Mouse (Mus musculus): ENCODE data around the gene Far2. TPM values are rescaled to one million over a fixed set of nuclear protein-coding genes. Genes with fewer than 3 reads are reported as not detected.

The Far2 gene
- total RNA-seq (2021): not detected

DNA sequence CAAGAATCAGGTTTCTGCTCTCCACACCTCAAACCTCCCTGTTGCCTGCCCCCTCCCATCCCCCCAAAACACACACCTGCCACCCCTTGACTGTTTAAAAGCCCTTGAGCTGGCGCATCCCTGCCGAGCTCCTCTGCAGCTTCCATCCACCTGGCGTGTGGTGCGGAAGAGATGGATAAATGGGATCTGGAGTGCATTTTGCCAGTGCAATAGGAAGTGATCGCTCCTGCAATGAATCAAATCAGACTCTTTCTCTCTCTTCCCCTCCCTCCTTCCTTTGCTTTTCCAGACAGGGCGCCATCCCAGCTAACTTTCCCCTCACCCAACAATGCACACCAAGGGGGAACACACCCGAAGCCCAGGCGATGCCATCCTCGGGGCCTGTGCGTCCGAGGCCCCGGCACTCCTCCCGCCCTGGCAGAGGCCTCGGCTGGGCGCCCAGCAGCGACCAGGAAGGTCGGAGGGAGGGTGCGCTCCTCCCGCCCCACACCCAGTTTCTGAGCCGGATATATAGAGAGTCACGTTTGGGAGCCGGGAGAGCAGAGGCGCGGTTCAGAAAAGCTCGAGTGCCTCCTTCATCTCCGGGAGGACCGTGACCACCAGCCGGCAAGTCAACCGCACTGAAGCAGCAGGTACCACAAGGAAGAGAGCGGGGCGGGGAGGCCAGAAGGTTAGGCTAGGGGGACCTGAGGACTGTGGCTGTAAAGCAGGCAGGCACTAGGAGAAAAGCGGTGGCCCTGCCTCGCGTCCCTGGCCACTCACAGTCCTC is at the start of gene Far2:
Far2 (plus strand) TSS at position 379 of the 769 bp plus-strand sequence.
- peak; percentile 8 for DNase-seq

GRCm38 (mm10) chr6:148000483-148000882 is 46.6 kb upstream of the Far2 start:
- no peak for DNase-seq

- DNase-seq: no peak
Measured at GRCm38 (mm10) chr6:148001071-148001470, 46.0 kb upstream of the Far2 start.

- DNase-seq: no peak
Measured at GRCm38 (mm10) chr6:148006118-148006837, 40.8 kb upstream of the Far2 start.

DNA sequence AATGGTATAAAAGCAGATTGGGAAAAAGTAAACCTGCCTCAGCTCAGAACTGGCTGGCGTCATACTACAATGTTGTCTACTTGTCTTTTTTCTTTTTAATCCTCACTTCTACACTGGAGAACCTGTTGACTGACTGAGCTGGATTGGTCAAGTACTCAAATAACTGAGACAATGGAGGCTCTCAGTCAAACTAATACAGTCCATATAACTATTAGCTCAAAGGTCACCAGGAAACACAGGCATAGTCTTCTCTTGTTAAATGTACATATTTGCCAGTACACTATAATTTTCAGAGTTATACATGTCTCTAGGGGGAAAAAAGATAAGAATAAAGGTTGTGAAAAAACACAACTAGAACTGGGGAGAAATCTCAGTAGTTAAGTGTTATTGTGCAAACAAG is 6.3 kb upstream of the Far2 start:
- no peak for DNase-seq

GRCm38 (mm10) chr6:148047650-148047988 is 560 bp downstream of the Far2 start:
- no peak for DNase-seq

GRCm38 (mm10) chr6:148063131-148063530 is 16.1 kb downstream of the Far2 start:
- no peak for DNase-seq

DNA sequence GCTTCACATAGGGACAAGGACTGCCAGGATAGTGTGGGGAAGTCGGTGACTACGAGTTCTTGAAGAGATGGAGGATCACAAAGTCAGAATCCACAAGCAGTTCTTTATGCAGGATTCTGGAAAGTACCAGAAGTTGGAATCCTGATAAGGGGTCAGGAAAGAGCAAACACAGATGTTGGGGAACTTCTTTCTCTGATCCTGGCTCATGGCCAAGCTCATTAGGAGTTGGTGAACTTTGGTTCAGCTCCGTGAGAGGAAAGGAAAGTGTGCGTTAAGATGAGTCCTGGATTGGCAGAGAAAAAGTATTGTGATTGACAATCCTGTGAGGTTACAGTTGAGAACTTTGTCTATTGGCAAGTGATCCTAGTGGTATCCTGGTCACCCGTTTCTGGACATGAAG is 19.2 kb downstream of the Far2 start:
- no peak for DNase-seq

- no peak for DNase-seq
Measured at GRCm38 (mm10) chr6:148068786-148069185, 21.7 kb downstream of the Far2 start.

DNA sequence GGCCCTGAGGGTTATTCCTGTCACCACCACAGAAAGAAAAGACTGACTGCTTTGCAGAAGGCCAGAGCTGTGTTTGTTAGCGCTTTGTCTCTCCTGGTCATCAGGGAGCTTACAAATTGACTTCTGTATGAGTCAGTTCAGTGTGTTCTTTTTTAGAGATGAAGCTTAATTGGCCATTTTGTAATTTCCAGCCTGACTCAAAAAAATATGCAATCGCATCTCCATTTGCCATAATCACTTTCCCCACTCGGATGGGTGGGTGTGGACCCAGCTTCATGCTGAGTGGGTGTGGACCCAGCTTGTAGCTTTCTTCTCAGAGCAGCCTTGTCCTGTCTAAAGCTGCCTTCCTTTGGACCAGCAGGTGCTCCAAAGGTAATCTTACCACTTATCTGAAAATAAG is 26.5 kb downstream of the Far2 start:
- DNase-seq: no peak

DNA sequence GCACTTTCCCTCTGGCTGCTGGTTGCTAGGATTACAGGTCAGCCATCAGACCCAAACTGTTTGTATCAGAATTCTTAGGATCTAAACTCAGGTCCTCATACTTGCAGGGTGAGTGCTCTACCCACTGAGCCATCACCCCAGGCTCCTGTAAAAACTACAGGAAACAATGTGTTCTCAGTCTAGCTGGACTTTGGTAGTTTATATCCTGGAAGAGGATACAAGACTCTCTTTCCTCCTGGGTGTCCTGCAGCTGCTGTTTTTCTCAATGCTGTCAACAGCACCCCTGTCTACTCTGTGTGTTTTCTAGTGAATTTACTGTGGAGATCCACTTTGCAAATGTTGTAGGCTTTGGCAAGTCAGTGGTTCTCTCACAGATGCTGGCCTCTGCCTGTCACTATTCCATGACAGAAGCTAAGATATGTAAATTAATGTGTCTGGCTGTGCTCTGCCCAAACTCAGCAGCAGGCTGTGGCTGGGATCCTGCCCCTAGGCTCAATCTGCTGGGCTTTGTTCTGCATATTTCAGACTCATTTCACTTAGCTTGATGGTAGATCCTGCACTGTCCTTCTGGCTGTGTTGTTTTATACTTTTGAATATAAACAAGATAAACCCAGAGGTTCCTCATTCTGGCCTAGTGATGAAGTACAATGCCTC is 27.3 kb downstream of the Far2 start:
- peak; percentile 6 for DNase-seq

- no peak for DNase-seq
Measured at GRCm38 (mm10) chr6:148083864-148084263, 36.8 kb downstream of the Far2 start.

DNA sequence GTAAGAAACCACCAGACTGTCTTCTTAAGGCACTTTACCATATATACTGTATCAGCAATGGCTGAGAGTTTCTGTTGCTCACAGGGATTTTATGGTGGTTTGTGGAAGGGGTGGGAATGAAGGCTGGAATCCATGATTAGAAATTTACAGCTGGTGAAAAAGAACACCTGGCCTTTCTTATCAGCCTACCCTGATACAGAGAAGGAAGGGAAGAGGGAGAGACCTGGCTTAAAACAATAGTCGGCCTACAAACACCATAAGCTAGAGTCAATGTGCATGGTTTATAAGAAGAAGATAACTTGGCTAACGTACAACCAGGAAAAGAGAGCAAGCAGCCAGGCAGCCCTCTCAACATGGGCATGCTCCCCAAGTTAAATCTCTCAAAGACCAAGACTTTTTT is 37.3 kb downstream of the Far2 start:
- DNase-seq: no peak

GRCm38 (mm10) chr6:148097039-148097438 is 50.0 kb downstream of the Far2 start:
- no peak for DNase-seq

DNA sequence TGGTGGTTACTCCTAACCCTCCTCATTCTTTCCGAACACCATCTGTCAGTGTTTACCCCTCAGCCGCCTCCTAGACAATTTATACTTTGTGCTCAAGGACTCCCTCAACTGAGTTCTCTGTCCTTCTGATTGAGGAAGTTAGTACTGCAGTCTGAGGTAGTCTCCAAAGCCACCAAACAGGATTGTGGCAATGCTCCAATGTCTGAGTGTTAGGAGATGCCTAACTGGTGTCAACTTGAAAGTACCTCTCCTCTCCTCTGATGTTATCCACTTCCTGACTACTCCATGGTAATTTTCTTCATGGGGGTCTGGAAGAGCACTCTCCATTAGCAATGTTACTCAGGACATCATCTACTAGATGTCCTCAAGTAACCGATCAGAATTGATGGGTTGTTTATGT is 54.9 kb downstream of the Far2 start:
- DNase-seq: no peak

- no peak for DNase-seq
Measured at GRCm38 (mm10) chr6:148102434-148102833, 55.4 kb downstream of the Far2 start.

DNA sequence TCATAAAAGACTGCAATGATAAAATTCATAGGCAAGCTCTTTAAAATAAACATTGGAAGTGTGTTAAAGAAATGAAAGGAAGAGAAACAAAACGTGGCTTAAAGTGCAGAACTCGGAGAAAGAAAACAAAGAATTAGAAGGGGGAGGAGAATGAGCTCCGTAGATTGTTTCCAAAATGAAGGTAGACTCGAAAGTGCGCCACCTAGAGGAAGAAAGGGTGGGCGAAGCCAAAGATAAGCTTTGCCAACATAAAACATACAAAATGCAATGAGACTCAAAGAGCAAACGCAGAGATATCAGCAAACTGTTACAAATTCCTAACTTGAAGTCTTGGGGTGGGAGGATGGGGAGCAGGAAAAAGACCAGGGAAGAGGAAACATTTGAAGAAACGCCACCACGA is 57.2 kb downstream of the Far2 start:
- DNase-seq: peak; percentile 36

- DNase-seq: no peak
Measured at GRCm38 (mm10) chr6:148105722-148106268, 58.7 kb downstream of the Far2 start.

GRCm38 (mm10) chr6:148108741-148109472 is 61.8 kb downstream of the Far2 start:
- DNase-seq: no peak

DNA sequence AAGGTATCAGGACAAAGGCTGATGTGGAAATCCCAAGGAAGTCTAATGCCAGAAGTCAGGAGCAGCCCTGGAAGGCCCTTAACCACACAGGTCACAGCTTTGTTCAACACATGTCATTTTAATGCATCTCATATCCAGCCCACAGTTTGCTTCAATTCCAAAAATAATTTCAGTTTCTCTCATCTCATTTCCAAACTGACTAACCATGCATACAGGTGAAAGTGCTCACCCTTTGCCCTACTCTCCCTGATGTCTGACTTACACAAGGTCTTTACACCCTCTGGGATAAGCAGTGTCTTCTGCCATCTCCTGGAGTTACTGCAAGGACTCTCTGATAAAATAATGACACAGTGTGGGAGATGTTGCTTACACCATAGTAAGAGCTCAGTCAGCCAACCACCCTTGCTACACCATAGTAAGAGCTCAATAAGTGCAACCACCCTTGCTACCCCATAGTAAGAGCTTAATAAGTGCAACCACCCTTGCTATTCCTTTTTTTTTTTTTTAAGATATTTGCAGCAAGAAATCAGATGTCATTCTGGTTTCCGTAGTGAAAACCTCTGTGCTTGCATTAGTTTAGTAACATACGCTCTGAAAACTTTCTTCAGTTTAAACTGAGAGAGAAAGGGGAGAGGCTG is 64.1 kb downstream of the Far2 start:
- DNase-seq: no peak

- no peak for DNase-seq
Measured at GRCm38 (mm10) chr6:148116371-148116770, 69.3 kb downstream of the Far2 start.

GRCm38 (mm10) chr6:148116907-148117306 is 69.8 kb downstream of the Far2 start:
- DNase-seq: no peak

All from heart, postnatal 4 days (tissue).